Mouse (Mus musculus) forebrain, embryonic 14.5 days (tissue): Measurements from ENCODE around the gene Naglu. TPM values are rescaled to one million over a fixed set of nuclear protein-coding genes. Genes with fewer than 3 reads are reported as not detected.

ENCODE experiments used
- ATAC-seq: fragments of 200-750 bp; cut with Nextera tagmentation; 2 replicates; pipeline ENCODE4 v1.8.0; 2017; ENCODE audit warnings: mild to moderate bottlenecking, moderate library complexity
- DNase-seq: peaks from one replicate; pipeline ENCODE4 v3.0.0-alpha.2; 2015; ENCODE audit warnings: low spot score
- H3K27ac ChIP-seq: fragments of 300-500 bp; sonication (generic); 2 replicates; pipeline ENCODE4 v1.5.1; 2014; ENCODE audit warnings: low read depth, mild to moderate bottlenecking, control low read depth, low read length, moderate library complexity
- H3K27me3 ChIP-seq: fragments of 300-500 bp; sonication (generic); replicated peaks from 2 replicates; pipeline ENCODE4 v1.6.1; 2014; ENCODE audit warnings: low read length, control low read depth, mixed read lengths; ENCODE audit not compliant: control insufficient read depth, insufficient read depth
- H3K36me3 ChIP-seq: fragments of 300-500 bp; sonication (generic); 2 replicates; pipeline ENCODE4 v1.6.1; 2014; ENCODE audit warnings: low read length, control low read depth; ENCODE audit not compliant: control insufficient read depth, insufficient read depth
- H3K4me1 ChIP-seq: fragments of 300-500 bp; sonication (generic); 2 replicates; pipeline ENCODE4 v1.6.1; 2014; ENCODE audit warnings: antibody characterized with exemption, low read length, control low read depth; ENCODE audit not compliant: control insufficient read depth, insufficient read depth
- H3K4me2 ChIP-seq: fragments of 300-500 bp; sonication (generic); 2 replicates; pipeline ENCODE4 v1.6.1; 2014; ENCODE audit warnings: mild to moderate bottlenecking, control low read depth, low read length
- H3K4me3 ChIP-seq: fragments of 300-500 bp; sonication (generic); 2 replicates; pipeline ENCODE4 v1.5.1; 2014; ENCODE audit warnings: low read depth, low read length, control low read depth
- H3K9ac ChIP-seq: fragments of 300-500 bp; sonication (generic); 2 replicates; pipeline ENCODE4 v1.6.1; 2014; ENCODE audit warnings: mild to moderate bottlenecking, low read length, control low read depth, moderate library complexity
- H3K9me3 ChIP-seq: fragments of 300-500 bp; sonication (generic); replicated peaks from 2 replicates; pipeline ENCODE4 v1.6.1; 2016; ENCODE audit warnings: low read length, control low read depth, mixed read lengths; ENCODE audit not compliant: control insufficient read depth
- WGBS: fragments of 180-500 bp; shearing (Covaris S2); extraction: QIAGEN DNeasy Blood & Tissue Kit; methylation state at CpG from one replicate; pipeline ENCODE4 v1.1.7; 2014; 5-methylcytosine and 5-hydroxymethylcytosine counted together
- polyA plus RNA-seq: library from polyadenylated mRNA; unstranded; fragments of >200 nt; fragmentation: Nextera tagmentation; extraction: Ambion mirVana; gene quantifications from 2 replicates; pipeline ENCODE4 v1.2.1, GENCODE M21; 2014

Gene Naglu
- polyA plus RNA-seq, 1 experiment from 2014 or later: 6.6 TPM

DNA sequence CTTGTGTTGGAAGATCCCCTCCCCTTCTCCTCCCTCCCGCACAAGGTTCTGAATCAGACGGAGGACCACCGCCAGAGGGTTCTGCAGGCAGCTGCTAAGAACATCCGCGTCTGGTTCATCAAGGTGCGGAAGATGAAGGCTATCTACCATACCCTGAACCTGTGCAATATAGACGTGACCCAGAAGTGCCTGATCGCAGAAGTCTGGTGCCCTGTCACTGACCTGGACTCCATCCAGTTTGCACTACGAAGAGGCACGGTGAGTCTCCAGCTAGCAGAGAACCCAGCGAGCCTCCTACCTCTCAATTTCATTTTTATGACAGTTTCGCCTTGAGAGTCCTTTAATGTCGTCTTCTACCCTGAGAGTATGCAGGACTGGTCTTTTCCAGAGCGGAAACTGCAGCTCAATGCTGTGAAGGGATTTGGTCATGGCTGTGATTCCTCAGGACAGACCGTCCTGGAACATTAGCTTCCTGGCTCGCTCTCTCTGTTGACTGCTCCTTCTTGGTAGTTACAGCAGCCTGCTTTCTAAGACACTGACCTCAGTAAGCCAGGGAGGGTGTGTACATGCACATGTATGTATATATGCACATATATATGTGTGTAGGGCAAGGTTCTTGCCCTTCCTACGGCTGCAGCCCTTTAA lies 35.8 kb upstream of the Naglu start:
- DNase-seq (no peak), ATAC-seq (no peak)
- no peak overlapping the region for H3K4me3 ChIP-seq
- H3K27me3 ChIP-seq: no peaks in the 10 kb centered on the region
- no peak overlapping the region for H3K9ac ChIP-seq
- H3K9me3 ChIP-seq: no peaks in the 10 kb centered on the region
- no peaks in the 10 kb centered on the region for H3K4me1 ChIP-seq
- H3K4me2 ChIP-seq: no peak overlapping the region
- H3K27ac ChIP-seq: no peak overlapping the region
- WGBS: 96% methylated on average over 17 of the region's 17 CpGs
- H3K36me3 ChIP-seq: peaks cover 82% of the 10 kb centered on the region

GRCm38 (mm10) chr11:101034614-101035327 lies 35.0 kb upstream of the Naglu start:
- Histone ChIP-seq H3K9me3 (no peaks in the 10 kb centered on the region), H3K27me3 (no peaks in the 10 kb centered on the region), H3K27ac (no peak overlapping the region), H3K4me1 (no peaks in the 10 kb centered on the region), H3K9ac (no peak overlapping the region), H3K4me2 (no peak overlapping the region), H3K36me3 (peaks cover 85% of the 10 kb centered on the region), H3K4me3 (no peak overlapping the region)
- WGBS: 93% methylated on average over 8 of the region's 8 CpGs
- DNase-seq (no peak), ATAC-seq (no peak)

DNA sequence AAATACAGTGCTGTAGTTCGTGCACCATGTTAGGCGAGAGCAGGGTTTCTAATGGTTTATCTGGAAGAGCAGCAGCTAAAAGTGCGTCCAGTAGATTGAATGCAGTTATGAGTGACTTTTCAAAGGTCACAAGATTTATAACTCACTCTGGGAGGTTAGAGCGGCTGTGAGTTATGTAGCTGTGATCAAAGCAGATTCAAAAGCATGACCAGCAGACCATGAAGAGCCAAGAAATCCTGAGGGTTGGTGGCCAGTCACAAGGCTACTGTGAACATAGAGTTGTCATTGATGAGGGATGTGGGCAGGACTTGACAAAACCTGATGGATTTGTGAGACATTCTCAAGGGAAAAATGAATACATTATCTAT lies 34.5 kb upstream of the Naglu start:
- 90% methylated on average over 4 of the region's 4 CpGs for WGBS
- ATAC-seq (no peak), DNase-seq (no peak)
- Histone ChIP-seq H3K4me1 (no peaks in the 10 kb centered on the region), H3K27me3 (no peaks in the 10 kb centered on the region), H3K36me3 (peaks cover 85% of the 10 kb centered on the region), H3K9ac (no peak overlapping the region), H3K4me2 (no peak overlapping the region), H3K9me3 (no peaks in the 10 kb centered on the region), H3K27ac (no peak overlapping the region), H3K4me3 (no peak overlapping the region)

- H3K27me3 ChIP-seq: no peaks in the 10 kb centered on the region
- no peak overlapping the region for H3K4me2 ChIP-seq
- no peaks in the 10 kb centered on the region for H3K4me1 ChIP-seq
- H3K9me3 ChIP-seq: no peaks in the 10 kb centered on the region
- H3K27ac ChIP-seq: no peak overlapping the region
- H3K36me3 ChIP-seq: peaks cover 91% of the 10 kb centered on the region
- H3K9ac ChIP-seq: no peak overlapping the region
- 87% methylated on average over 10 of the region's 10 CpGs for WGBS
- ATAC-seq: no peak
- DNase-seq: no peak
- H3K4me3 ChIP-seq: no peak overlapping the region
Observed at GRCm38 (mm10) chr11:101037795-101038194, 32.0 kb upstream of the Naglu start.

- WGBS: 90% methylated on average over 4 of the region's 4 CpGs
- no peaks in the 10 kb centered on the region for H3K27me3 ChIP-seq
- no peak overlapping the region for H3K9ac ChIP-seq
- ATAC-seq (no peak), DNase-seq (no peak)
- peaks cover 96% of the 10 kb centered on the region for H3K36me3 ChIP-seq
- no peak overlapping the region for H3K27ac ChIP-seq
- H3K4me1 ChIP-seq: no peaks in the 10 kb centered on the region
- H3K4me3 ChIP-seq: no peak overlapping the region
- no peak overlapping the region for H3K4me2 ChIP-seq
- no peaks in the 10 kb centered on the region for H3K9me3 ChIP-seq
Observed at GRCm38 (mm10) chr11:101045826-101046225, 24.0 kb upstream of the Naglu start.

DNA sequence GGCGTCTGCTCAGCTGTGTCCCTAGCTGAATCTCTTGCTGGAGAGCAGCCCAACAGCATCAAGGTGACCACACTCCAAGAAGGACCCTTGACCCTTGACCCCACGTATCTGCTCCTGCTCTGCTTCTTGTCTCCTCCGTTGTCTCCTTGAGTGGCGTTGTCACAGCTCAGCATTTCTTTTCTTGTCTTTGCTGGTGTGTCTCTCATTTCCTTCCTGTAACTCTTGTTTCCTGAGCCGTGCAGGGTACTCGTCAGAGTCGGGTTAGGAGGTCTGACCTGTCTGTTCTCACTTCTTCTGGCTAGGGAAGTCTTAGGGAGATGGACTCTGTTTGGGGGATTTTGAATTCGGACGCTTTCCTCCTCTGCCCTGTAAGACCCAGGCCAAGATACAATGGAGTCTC lies 23.4 kb upstream of the Naglu start:
- DNase-seq (no peak), ATAC-seq (no peak)
- no peak overlapping the region for H3K9ac ChIP-seq
- H3K27me3 ChIP-seq: no peaks in the 10 kb centered on the region
- no peaks in the 10 kb centered on the region for H3K9me3 ChIP-seq
- H3K4me1 ChIP-seq: no peaks in the 10 kb centered on the region
- H3K36me3 ChIP-seq: peaks cover 95% of the 10 kb centered on the region
- WGBS: 78% methylated on average over 9 of the region's 9 CpGs
- no peak overlapping the region for H3K4me2 ChIP-seq
- H3K4me3 ChIP-seq: no peak overlapping the region
- no peak overlapping the region for H3K27ac ChIP-seq

- Histone ChIP-seq H3K36me3 (peaks cover 96% of the 10 kb centered on the region), H3K9ac (no peak overlapping the region), H3K27ac (no peak overlapping the region), H3K27me3 (no peaks in the 10 kb centered on the region), H3K4me2 (no peak overlapping the region), H3K9me3 (no peaks in the 10 kb centered on the region), H3K4me3 (no peak overlapping the region), H3K4me1 (no peaks in the 10 kb centered on the region)
- 92% methylated on average over 3 of the region's 3 CpGs for WGBS
- ATAC-seq (no peak), DNase-seq (no peak)
Observed at GRCm38 (mm10) chr11:101047502-101047901, 22.3 kb upstream of the Naglu start.

DNA sequence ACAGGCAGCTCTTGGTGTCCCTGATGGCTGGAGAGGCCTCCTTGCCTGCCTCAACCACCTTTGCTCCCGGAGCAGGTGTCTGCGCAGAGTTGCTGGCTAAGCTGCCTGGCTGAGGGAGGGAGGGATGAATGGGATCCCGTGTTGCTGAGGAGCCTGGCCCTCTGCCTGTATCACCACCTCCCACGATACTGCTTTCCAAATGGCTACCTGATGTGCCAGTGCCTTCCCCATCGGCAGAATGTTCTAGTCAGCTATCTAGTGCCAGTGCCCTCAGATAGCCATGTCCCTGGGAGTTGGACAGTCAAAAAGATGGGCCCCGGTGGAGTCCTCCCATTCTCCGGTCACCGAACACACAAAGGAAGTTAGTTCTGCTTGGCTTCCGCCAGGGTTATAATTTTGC lies 19.5 kb upstream of the Naglu start:
- Histone ChIP-seq H3K27ac (no peak overlapping the region), H3K4me2 (no peak overlapping the region), H3K9ac (no peak overlapping the region), H3K9me3 (no peaks in the 10 kb centered on the region), H3K36me3 (peaks cover 89% of the 10 kb centered on the region), H3K4me1 (no peaks in the 10 kb centered on the region), H3K4me3 (no peak overlapping the region), H3K27me3 (no peaks in the 10 kb centered on the region)
- WGBS: 86% methylated on average over 9 of the region's 9 CpGs
- no peak for ATAC-seq
- no peak for DNase-seq

DNA sequence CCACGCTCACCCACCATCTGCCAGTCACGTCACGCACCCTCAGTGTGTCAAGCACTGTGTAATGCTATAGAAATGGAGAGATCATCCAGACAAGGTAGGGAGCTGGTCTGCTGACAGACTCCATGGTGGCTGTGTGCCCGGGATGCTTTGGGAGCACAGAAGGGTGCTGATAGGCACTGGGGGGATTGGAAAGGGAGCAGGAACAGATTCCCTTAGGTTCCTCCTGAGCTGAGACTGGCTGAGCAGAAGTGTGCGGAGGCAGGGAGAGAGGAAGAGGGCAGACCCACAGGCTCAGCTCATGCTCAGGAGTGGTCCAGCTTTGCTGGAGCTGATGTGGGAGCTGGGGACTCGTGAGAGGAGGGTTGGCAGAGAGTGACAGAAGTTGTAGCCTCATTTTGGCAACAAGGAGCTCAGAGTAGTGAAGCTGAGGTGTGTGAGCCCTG lies 18.7 kb upstream of the Naglu start:
- 87% methylated on average over 6 of the region's 6 CpGs for WGBS
- H3K36me3 ChIP-seq: peaks cover 89% of the 10 kb centered on the region
- H3K4me2 ChIP-seq: no peak overlapping the region
- DNase-seq: no peak
- no peak for ATAC-seq
- H3K9ac ChIP-seq: no peak overlapping the region
- no peaks in the 10 kb centered on the region for H3K4me1 ChIP-seq
- no peak overlapping the region for H3K27ac ChIP-seq
- H3K9me3 ChIP-seq: no peaks in the 10 kb centered on the region
- no peak overlapping the region for H3K4me3 ChIP-seq
- H3K27me3 ChIP-seq: no peaks in the 10 kb centered on the region
